Mouse (Mus musculus) embryonic fibroblast, embryonic 13.5 days (primary cell): ENCODE measurements around the gene Olfr725. TPM values are rescaled to one million over a fixed set of nuclear protein-coding genes. Genes with fewer than 3 reads are reported as not detected.

Experiments
- H3K27ac ChIP-seq: 2 replicates; pipeline ENCODE4 v1.5.1; 2012; ENCODE audit warnings: low read length, control low read depth, inconsistent platforms; ENCODE audit not compliant: insufficient read depth
- H3K4me1 ChIP-seq: 2 replicates; pipeline ENCODE4 v1.6.1; 2011; ENCODE audit warnings: low read length; ENCODE audit not compliant: control insufficient read depth, insufficient read depth
- H3K4me3 ChIP-seq: 2 replicates; pipeline ENCODE4 v1.5.1; 2011; ENCODE audit warnings: mild to moderate bottlenecking, control low read depth, low read length; ENCODE audit not compliant: insufficient read depth
- CTCF ChIP-seq: IDR thresholded peaks from 2 replicates; pipeline ENCODE4 v1.5.1; 2011; ENCODE audit warnings: mild to moderate bottlenecking, control low read depth, low read length, moderate library complexity, borderline replicate concordance; ENCODE audit not compliant: insufficient read depth
- POLR2A ChIP-seq: IDR thresholded peaks from 2 replicates; pipeline ENCODE4 v1.6.1; 2011; ENCODE audit warnings: low read depth, mild to moderate bottlenecking, control low read depth, low read length, moderate library complexity
- polyA plus RNA-seq: library from polyadenylated mRNA; stranded (reverse); fragments of >200 nt; gene quantifications from 2 replicates; pipeline ENCODE4 v1.2.4, GENCODE M21; 2011; ENCODE audit warnings: low read depth; ENCODE audit not compliant: missing spikeins, insufficient read length

The Olfr725 gene
- polyA plus RNA-seq = not detected in 2 replicates

DNA sequence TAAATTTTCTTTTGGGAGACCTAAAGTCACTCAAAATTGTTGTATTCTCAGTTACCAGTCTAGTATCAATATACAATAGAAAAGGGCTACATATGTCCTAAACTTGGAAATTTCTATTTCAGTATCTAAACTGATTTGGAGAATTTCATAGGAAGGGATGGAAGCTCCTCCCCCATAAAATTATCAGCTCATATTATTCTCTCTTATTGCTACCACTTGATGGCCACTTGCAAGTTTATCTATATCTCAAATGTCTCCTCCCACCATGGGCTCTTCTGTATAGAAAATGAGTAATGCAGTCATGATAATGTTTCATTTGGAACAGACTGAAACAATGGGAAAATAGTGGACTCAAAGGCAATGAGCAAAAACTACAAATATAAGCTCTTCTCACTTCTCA is at the start of gene Olfr725:
Gene Olfr725 (minus strand): TSS at position 101 of the 400 bp plus-strand sequence.
- H3K27ac ChIP-seq = no peak within 1 kb of the TSS
- H3K4me3 ChIP-seq = no peak within 1 kb of the TSS
- H3K4me1 ChIP-seq = no peaks in the 10 kb centered on the region
- no peak for TF ChIP-seq CTCF
- no peak for TF ChIP-seq POLR2A

DNA sequence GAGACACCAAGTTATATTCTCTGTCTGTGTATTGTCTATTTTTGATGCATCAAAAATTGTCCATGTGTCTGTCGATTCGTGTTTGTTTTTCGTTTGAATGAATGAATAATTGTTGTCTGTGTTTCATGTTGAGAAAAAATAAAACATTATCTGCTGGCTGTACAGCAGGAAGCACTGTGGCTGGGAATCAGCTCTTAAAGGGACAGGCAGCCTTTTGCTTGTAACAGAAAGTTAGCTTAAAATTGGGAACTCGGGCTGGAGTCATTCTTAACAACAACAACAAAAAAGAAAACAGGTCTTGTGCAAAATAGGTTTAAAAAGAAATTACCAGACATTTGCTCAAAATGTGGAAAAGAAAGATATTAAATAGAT is 22.5 kb upstream of the Olfr725 start:
- no peaks in the 10 kb centered on the region for H3K4me1 ChIP-seq
- TF ChIP-seq CTCF (no peak), POLR2A (no peak)
- H3K4me3 ChIP-seq = peak overlapping the region; percentile 60; the same call in 1 of the 2 replicates
- H3K27ac ChIP-seq = no peak overlapping the region

DNA sequence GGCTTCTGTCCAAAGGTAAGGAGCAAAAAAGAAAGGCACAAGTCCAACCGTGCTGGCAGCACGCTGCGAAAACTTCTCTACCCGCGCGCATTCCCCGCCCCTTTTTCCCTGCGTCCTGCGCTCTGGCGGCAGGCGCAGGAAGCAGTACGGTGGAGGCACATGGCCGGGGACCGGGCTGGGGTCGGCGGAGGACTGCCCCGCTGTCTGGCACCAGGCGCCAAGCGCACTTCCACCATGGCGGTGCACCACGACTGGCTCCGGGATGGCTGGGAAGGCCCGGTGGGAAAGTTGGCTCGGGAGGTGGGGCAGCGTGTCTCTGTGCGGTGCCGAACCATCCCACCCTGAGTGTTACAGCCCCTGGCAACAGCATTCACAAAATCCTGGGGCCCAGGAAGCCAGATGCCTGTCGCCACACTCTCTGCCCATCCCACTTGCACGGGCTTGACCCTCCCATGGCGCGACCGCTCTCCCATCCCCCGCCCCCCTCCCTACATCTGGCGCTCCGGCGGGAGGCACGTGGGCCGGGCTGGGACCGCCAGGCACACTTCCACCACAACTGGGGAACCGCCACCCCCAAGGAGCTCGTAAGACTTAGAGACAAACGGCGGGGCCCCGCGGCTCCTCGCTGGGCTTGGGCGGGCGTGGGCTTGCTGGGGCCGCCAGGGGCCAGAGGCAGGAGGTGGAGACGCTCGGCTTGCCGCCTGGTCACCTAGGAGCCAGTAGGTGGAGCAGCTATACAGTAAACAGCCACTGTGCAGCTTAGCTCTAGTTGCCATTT is 22.0 kb upstream of the Olfr725 start:
- Histone ChIP-seq H3K4me3 (peak overlapping the region; percentile 60), H3K27ac (no peak overlapping the region), H3K4me1 (no peaks in the 10 kb centered on the region)
- 0 out of 2 replicates have a peak, but pooled peaks have one; percentile 33 for TF ChIP-seq CTCF
- 0 out of 2 replicates have a peak, but pooled peaks have one; percentile 24 for TF ChIP-seq POLR2A

DNA sequence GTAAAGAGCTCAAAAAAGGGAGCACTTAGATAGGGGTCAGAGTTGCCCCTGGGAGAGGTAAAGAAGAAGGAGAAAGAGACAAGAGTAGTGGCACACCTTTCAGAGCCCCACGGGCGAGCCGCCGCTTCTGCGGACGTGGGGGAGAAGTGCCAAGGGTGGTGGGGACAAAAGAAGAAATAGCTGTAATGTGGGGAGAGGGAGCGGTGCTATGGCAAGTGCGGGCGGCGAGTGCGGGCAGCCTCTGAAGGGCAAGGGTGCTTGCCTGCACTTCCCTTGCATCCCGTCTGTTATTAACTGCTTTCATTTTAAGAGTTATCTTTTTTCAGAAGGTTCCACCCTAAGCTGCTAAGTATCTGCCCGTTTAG is 21.4 kb upstream of the Olfr725 start:
- peak overlapping the region; percentile 60 for H3K4me3 ChIP-seq
- no peak for TF ChIP-seq CTCF
- TF ChIP-seq POLR2A = no peak
- no peak overlapping the region for H3K27ac ChIP-seq
- no peaks in the 10 kb centered on the region for H3K4me1 ChIP-seq

DNA sequence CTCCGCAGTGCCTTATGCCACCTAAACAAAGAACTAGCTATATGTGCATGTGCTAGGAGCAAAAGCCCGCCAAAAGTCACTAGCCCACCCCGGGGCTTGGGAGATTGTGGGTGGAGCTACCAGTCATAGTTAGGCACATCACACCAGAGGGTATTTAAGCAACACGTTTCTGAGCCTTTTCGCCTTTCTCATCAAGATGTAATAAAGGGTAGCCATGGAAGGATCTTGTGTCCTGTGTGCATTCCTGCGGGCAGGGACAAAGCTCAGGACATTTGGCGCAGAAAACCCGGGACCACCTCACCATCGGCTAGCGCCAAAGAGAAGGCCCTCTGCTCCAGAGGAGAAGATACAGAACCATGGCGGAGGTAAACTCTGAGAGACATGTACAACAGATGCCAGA is 21.0 kb upstream of the Olfr725 start:
- no peak for TF ChIP-seq POLR2A
- no peak for TF ChIP-seq CTCF
- H3K27ac ChIP-seq = no peak overlapping the region
- H3K4me3 ChIP-seq = peak overlapping the region; percentile 60

DNA sequence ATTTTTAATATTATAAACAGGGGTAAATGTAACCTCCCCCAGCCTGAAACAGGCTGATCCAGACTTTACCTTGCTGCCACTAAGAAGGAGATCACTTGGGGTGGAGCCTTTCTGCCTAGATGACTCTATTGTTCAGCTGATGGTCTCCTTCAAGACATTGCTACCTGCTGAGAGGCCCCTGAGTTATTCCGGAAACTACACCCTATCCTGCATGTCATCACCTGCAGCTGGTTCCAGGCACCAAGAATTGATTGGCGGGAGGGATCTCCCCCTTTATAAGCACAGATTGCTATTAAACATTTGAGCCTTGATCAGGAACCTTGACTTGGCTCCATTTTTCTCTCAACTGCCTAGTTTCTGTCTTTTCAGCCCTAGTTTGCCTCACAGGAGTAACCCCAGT is 8.1 kb downstream of the Olfr725 start:
- Histone ChIP-seq H3K4me1 (no peaks in the 10 kb centered on the region), H3K27ac (no peak overlapping the region), H3K4me3 (no peak overlapping the region)
- TF ChIP-seq CTCF (no peak), POLR2A (no peak)

More for the DNA sequence above, 21.0 kb upstream of the Olfr725 start:
- H3K4me1 ChIP-seq = no peaks in the 10 kb centered on the region

DNA sequence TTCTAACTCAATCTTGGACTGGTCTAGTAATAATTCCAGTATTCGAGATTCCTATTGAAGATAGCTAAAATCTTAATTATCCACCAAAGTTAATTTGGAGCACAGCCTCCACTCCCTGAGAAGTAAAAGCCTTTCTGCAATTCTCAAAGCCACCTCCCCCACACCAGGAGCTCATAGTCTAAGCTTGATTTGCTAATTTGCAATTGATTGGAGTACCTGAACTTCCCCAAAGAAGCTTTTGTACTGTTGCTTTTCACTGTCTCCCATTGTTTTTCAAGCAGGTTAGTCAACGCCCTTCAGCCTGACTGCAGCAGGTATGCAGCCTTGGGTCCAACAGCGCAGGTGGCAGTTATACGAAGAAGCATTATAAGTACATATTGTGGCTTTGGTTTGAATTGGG is 8.8 kb downstream of the Olfr725 start:
- TF ChIP-seq POLR2A = no peak
- TF ChIP-seq CTCF = no peak
- Histone ChIP-seq H3K27ac (no peak overlapping the region), H3K4me3 (no peak overlapping the region), H3K4me1 (no peaks in the 10 kb centered on the region)

DNA sequence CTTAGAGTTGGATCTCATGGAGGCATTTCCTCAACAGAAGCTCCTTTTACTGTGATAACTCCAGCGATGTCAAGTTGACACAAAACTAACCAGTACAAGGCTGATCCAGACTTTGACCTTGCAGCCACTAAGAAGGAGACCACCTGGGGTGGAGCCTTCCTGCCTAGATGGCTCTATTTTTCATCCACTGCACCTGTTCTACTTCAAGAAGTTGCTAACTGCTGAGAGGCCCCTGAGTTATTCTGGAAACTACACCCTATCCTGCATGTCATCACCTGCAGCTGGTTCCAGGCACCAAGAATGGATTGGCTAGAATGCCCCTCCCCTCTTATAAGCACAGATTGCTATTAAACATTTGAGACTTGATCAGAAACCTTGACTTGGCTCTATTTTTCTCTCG is 13.8 kb downstream of the Olfr725 start:
- no peak for TF ChIP-seq POLR2A
- no peak for TF ChIP-seq CTCF

More for the DNA sequence above, 13.8 kb downstream of the Olfr725 start:
- no peak overlapping the region for H3K4me3 ChIP-seq
- H3K27ac ChIP-seq = no peak overlapping the region
- no peaks in the 10 kb centered on the region for H3K4me1 ChIP-seq

Other genes starting within 250 kb of the Olfr725 start
- gene Olfr722, start 138.4 kb downstream of the Olfr725 start, polyA plus RNA-seq = not detected in 2 replicates
- gene Olfr723, start 108.6 kb downstream of the Olfr725 start, polyA plus RNA-seq = not detected in 2 replicates
- gene Olfr724, start 77.1 kb downstream of the Olfr725 start, polyA plus RNA-seq = not detected in 2 replicates
- not detected in 2 replicates for gene Olfr726, start 50.6 kb upstream of the Olfr725 start, polyA plus RNA-seq
- gene Olfr727, start 82.8 kb upstream of the Olfr725 start, polyA plus RNA-seq = not detected in 2 replicates
- gene Olfr728, start 102.3 kb upstream of the Olfr725 start, polyA plus RNA-seq = not detected in 2 replicates
- gene Olfr729, start 112.5 kb upstream of the Olfr725 start, polyA plus RNA-seq = 0.16 TPM in 1 of 2 replicates, not detected in the other
- not detected in 2 replicates for gene Olfr730, start 147.8 kb upstream of the Olfr725 start, polyA plus RNA-seq
- gene Olfr731, start 201.5 kb upstream of the Olfr725 start, polyA plus RNA-seq = not detected in 2 replicates
- not detected in 2 replicates for gene Olfr732, start 243.8 kb upstream of the Olfr725 start, polyA plus RNA-seq